Mouse (Mus musculus) mouse trophoblast stem cell (cell line): ENCODE measurements around the gene Klf8.

Source experiments
- in situ Hi-C, 2 experiments: fragments of 300-500 bp; cut with MseI, MboI; formaldehyde crosslinking; loops; 2 replicates in 1 of 2; 3 replicates in 1 of 2; pipeline ENCODE4 v1.15.1; 2025

The Klf8 gene

DNA sequence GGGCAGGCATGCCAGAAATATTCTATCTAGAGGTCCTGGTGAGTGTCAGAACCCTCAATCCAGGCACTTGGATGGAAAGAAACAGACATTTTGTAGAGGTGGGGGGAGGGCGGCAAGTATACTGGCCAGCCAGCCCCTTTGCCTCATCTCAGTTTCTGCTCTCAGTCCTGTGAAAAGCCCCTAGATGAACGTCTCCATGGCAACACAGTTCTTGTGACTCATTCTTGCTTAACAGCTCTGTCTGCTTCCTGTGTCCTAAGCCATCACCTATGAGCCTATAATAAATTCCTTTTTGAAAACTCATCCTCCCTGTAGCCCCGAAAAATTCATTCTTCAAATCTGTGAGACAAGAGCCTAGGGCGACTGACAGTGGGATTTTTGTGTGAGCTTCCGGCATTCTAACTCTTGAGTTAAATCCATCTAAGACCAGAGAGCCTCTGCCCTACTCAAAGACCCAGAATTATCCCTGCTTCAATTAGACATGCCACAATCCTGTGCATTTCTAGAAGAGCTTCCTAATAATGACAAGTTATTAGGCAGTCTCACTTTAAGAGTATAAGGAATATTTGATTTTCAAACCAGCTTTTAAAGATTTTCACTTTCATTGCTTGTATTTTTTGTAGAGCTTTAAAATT, 196.5 kb downstream of the Klf8 start:
- in situ Hi-C loops: no loop called here

- in situ Hi-C loops: no loop called here
Observed at GRCm38 (mm10) chrX:153439573-153439972, 202.3 kb downstream of the Klf8 start.

DNA sequence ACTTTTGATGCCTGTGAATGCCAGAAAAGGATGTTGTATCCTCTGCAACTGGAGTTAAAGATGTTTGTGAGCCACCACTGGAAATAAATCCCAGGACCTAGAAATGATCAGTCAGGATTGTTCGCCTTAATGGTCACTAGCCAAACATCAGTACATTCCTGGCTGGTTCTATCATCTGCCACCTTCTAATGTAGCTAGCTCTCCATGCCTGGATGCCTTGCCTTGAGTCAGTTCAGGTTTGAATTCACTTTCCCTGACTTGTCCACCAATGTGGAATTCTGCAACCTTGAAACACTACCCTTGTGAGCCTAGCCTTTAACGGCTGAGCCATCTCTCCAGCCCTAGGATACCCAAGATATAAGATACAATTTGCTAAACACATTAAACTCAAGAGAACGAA, 202.8 kb downstream of the Klf8 start:
- in situ Hi-C loops: no loop called here
